Mouse (Mus musculus) right cerebral cortex, postnatal 10 days (tissue): ENCODE data around the gene Map2k6.

Experiments used
- DNase-seq, 2 experiments: peaks; one replicate each; pipeline ENCODE4 v3.0.0; 2021; ENCODE audit warnings: low spot score in 2 of 2

The Map2k6 gene

GRCm38 (mm10) chr11:110450758-110451121 is 51.8 kb downstream of the Map2k6 start:
- no peak for DNase-seq

DNA sequence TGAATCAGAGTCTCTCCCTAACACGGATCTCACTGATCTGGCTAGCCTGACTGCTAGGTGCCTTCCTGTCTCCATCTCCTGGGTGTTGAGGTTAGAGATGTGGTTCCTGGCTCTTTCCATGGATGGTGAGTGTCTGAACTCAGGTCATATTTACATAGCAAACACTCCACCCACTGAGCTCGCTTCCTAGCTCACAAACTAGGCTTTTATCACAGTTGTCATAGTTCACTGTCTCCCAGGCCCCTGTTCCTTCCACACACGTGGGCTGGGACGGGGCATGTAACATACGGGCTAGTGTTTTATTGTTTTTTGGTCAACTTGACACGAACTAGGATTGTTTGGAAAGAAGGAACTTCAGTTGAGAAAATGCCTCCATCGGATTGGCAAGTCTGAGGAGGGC is 52.7 kb downstream of the Map2k6 start:
- no peak for DNase-seq

- no peak for DNase-seq
Observed at GRCm38 (mm10) chr11:110453445-110454154, 54.7 kb downstream of the Map2k6 start.

DNA sequence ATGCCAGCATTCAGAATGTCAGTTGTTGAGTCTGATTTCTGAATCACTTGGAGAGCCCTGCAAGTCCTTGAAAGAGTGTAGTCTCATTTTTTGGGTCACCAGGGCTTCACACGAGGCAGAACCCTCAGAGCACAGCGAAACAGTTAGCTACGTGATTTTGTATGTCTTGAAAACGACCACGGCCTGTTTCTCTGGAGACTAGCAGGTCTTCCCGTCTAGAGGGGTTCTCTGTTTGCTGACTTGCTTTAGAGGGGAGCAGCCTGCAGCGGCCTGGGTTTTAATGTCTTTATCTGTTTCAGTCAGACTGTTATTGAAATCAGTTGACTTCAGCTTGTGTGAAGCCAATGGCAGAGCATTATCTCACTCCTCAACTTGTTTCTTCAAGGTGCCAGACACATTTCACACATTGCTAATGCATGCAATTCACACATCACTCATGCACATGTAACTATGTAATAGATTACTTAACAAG is 58.6 kb downstream of the Map2k6 start:
- no peak for DNase-seq

GRCm38 (mm10) chr11:110460480-110460879 is 61.6 kb downstream of the Map2k6 start:
- no peak for DNase-seq

DNA sequence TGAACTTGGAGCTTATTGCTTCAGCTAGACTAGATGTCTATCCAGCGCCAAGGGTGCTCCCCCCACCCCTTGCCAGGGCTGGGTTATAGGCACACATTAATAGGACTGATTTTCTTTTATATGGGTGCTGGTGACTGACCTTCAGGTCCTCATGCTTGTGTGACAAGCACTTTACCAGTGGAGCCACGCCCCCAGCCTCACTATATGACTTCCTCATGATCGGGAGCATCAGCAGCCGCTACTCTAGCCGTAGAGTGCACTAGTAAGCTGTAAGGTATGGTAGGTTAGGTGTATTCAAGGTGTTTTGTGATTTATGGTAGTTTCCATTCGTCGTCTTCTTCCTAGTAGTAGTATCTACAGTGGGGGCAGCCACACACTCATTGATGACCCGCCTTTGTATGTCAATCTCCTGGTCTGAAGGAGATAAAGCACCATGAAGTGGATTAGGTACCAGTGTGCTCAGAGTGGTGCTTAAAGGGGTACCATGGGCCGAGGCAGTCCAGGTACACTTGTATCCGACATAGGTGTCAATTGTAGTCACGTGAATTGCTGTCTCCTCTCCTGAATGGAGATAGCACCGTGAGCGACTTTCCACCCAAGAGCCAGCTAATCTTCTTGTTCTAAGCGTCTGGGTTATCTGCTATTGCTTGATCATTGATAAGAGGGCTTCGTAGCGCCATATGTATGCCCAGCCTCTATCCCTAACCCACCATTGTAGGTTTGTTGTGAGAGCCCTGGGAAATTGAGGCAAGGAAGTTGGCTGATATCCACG is 62.8 kb downstream of the Map2k6 start:
- no peak for DNase-seq

GRCm38 (mm10) chr11:110462975-110463578 is 64.2 kb downstream of the Map2k6 start:
- DNase-seq = no peak

- DNase-seq = no peak
Observed at GRCm38 (mm10) chr11:110463801-110464200, 64.9 kb downstream of the Map2k6 start.

DNA sequence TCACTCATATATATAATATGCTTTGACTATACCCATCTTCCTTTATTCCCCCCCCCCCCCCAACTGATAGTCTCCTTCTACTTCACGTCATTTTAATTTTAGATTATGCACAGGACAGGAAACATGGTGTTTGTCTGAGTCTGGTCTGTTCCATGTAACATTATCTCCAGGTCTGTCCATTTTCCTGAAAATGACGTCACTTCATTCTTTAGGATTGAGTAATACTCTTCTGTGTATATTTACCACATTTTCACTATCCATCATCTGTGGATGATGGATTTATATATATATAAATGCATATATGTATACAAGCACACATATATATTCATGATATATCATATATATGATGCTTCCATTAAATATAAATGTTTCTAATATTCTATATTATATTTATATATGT is 70.1 kb downstream of the Map2k6 start:
- DNase-seq = no peak

DNA sequence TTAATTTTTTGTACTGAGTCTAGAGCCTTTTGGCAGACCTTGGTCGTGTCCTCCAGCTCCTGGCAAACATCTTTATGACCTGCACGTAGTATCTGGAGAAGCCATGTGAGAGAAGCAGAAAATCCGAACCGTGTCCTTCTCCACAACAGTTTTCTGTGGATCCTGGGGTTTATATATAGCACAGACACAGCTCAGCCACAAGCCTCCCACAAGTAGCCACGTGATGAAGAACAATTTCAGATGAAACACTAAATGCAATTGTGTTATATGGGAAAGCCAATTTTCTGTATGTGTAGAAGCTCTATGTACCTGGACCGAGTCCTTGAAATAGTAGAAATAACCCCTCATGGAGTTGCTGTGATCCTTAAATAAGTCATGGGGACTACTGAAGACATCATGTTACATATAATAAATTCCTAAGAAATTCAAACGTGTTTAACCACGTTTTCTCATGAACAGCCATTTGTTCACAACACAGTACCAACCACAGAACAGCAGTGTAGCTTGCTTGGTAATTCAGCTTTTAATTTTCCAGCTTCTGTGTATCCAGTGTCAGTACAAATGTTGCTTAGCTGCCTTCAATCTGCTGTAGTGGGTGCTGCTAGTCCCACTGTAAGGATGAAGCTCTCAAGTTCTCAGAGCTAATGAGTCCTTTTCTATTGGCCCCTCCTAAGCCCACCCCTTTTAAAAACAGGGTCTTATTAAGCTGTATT is 71.8 kb downstream of the Map2k6 start:
- DNase-seq = no peak

GRCm38 (mm10) chr11:110471362-110471761 is 72.4 kb downstream of the Map2k6 start:
- DNase-seq = no peak

GRCm38 (mm10) chr11:110472078-110472477 is 73.2 kb downstream of the Map2k6 start:
- no peak for DNase-seq

DNA sequence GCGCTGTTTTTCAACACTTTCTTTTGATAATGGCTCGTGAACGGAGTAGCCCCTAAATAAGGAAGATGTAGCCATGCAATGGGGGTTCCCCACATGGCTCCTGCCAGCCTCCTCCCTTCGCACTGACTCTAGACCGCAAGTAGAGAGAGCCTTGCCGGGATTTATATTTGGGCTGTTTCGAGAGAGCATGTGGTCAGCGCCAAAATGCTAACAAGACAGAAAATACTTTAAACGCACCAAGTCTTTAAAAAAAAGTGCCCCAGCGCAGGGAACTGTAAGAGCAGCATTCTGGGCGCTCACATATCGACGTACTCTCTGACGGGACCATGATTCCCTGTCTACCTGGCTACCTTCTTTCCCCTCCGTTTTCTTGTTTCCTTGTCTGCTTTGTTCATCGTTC is 74.6 kb downstream of the Map2k6 start:
- no peak for DNase-seq

GRCm38 (mm10) chr11:110476361-110477151 is 77.6 kb downstream of the Map2k6 start:
- DNase-seq = no peak

GRCm38 (mm10) chr11:110477961-110478869 is 79.3 kb downstream of the Map2k6 start:
- peak in 1 of 2 experiments; percentile 54 for DNase-seq

DNA sequence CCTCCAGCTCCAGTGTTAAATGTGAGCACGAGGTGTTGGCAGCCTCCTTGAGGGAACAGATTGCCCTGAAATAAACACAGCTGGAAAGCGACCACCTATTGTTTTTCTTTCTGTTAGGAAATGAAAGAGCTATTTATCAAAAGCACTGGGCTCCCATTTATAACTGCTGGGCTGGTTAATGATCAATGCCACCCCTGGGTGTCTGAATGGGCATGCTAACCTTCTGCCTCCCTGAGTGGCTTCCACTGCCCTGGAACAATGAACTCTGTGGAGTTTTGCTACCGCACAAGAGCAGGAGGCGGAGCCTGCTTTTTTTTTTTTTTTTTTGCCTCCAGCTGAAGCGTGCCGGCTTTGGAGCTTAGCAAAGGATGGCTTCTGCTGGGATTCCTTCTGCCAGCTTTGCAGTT is 80.1 kb downstream of the Map2k6 start:
- DNase-seq = peak; percentile 38 to 43

- DNase-seq = no peak
Observed at GRCm38 (mm10) chr11:110481406-110481805, 82.5 kb downstream of the Map2k6 start.

- DNase-seq = no peak
Observed at GRCm38 (mm10) chr11:110482176-110482575, 83.3 kb downstream of the Map2k6 start.

- DNase-seq = no peak
Observed at GRCm38 (mm10) chr11:110482649-110483048, 83.7 kb downstream of the Map2k6 start.

GRCm38 (mm10) chr11:110483165-110483564 is 84.2 kb downstream of the Map2k6 start:
- no peak for DNase-seq
